Mouse (Mus musculus) adrenal gland, postnatal 25 days (tissue): ENCODE measurements around the gene Ptprf. TPM values are rescaled to one million over a fixed set of nuclear protein-coding genes. Genes with fewer than 3 reads are reported as not detected.

Experiments used
- DNase-seq: peaks from one replicate; pipeline ENCODE4 v3.0.0; 2021; ENCODE audit warnings: mixed read lengths
- total RNA-seq: library from RNA; stranded (reverse); gene quantifications from 2 replicates; pipeline ENCODE4 v1.2.3, GENCODE M21; 2021

The Ptprf gene
- total RNA-seq, 1 experiment from 2014 or later = 60.3 TPM

GRCm38 (mm10) chr4:118257977-118258376 lies 33.2 kb downstream of the Ptprf start:
- DNase-seq = no peak

DNA sequence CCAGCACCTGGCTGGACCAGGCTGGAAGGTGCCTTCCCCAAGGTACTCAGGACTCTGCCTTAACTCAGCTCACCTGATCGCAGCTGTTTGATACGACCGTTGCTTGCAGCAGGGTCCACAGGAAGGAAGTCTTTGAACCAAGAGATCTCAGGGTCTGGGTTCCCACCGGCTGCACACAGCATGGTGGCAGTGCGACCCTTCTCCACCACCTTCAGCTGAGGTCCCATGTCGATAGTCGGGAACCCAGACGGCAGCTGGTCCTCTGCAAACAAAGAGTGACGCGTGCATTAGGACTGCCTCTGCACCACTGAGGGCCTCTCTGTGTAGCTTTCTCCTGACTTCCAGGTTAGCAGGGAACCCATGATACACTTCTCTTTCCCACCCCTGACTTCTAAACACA lies 33.8 kb downstream of the Ptprf start:
- DNase-seq = no peak

DNA sequence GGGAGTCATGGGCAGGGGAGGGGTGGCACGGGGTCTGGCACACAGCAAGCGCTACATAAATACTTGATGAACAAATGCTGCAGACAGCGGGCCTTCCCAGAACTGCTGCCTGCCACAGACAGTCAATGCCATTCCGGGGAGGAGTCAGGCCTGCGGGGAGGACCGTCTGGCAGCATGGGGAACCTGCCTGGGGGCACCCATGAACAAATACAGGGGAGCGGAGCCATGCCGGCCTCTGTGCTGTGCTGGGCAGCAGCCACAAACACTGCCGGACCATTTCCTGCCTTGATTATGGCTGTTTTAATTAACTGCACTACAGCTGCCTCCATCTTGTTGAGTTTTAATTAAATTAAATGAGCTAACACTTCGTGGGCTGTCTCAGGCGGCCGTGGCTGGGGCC lies 35.0 kb downstream of the Ptprf start:
- no peak for DNase-seq

- DNase-seq = no peak
Measured at GRCm38 (mm10) chr4:118254953-118255352, 36.3 kb downstream of the Ptprf start.

GRCm38 (mm10) chr4:118247323-118247722 lies 43.9 kb downstream of the Ptprf start:
- no peak for DNase-seq

DNA sequence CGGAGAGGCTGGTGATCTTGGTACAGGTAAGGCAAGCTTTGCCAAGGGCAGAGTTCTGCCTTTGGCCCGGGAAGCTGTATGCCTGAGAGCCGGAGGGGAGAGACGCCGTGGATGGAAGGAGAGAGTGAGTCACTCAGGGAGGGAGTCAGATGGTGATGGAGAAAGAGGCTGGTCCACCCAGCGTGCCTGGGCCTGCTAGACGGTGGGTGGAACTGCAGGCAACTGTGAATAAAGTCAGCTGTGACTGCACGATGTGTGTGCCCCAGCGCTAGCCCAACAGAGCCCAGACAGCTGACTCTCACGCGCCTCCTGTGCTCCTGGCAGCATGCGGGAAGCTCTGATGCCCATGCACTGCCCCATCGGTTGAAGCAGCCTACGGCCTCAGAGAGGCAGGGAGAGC lies 45.4 kb downstream of the Ptprf start:
- no peak for DNase-seq

DNA sequence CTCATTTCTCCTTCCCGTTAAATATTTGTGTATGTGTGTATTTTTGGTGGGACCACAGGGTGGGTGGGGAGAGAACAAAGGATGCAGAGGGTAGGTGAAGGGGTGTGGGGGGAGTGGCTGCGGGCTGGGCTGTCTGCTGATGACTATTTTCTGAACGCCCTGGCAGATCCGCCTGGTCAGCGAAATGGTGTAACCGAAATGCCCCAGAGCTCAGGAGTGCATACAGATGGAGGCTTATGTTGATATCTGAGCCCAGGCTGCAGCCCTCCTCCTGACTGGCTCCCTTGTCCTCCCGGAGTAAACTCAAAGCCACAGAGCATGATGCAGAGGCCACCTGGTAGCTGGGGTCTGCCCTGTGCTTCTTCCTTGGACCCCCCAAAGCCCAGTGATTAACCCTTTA lies 47.4 kb downstream of the Ptprf start:
- DNase-seq = no peak

- no peak for DNase-seq
Measured at GRCm38 (mm10) chr4:118243298-118243697, 47.9 kb downstream of the Ptprf start.

- DNase-seq = no peak
Measured at GRCm38 (mm10) chr4:118239960-118240689, 51.1 kb downstream of the Ptprf start.

DNA sequence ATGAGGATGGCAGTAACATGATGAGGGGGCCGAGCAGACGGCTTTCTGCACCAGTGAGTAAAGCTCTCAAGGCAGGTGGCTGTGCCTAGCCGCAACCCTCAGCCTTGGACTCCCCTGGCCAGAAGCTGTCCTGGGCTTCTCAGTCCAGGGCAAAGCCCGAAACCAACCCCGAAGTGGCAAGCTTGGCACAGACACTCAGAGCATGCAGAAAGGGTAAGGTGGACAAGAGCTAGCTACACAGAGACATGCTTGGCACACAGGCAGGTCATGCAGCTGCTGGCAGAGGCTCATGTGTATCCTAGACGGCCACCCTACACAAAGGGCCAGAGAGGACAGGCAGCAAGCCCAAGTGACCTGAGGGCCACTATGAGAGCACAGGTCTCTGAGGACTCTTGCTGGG lies 52.5 kb downstream of the Ptprf start:
- DNase-seq = no peak

DNA sequence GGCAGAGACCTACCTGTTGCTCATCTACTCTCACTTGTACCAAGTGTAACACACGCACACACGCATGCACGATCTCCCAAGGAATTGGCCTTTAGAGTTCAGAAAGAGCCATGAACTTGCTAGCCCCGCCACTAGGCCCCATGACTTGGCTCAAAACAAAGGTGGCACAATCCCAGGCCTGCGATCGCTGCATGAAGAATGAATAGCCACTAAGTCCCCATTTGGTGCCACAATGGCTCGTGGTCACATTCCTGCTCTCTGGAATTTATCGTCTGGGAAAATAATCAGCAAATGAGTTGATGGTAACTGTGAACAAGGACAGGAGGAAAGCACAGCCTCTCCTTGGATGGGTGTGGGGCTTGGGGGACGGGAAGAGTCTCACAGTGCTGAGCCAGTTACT lies 54.3 kb downstream of the Ptprf start:
- no peak for DNase-seq

- peak; percentile 46 for DNase-seq
Measured at GRCm38 (mm10) chr4:118234711-118235388, 56.4 kb downstream of the Ptprf start.

DNA sequence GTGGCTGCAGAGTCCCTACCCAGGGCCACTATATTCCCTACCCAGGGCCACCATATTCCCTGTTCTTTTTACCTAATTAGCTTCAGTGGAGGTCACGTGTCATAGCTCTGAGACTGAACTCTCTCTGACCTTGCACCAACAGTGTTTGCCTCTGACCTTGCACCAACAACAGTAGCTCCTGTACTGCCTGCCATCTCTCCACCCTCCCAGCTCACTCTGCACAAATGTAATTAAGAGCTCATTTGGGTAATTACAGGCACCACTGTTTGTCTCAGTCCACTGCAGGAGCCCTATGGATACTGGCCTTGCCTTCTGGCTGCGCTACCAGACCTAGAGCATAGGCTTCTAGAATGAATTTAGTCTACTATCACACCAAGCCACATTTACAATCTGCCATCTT lies 57.3 kb downstream of the Ptprf start:
- no peak for DNase-seq

- no peak for DNase-seq
Measured at GRCm38 (mm10) chr4:118231861-118232260, 59.3 kb downstream of the Ptprf start.

GRCm38 (mm10) chr4:118229035-118229770 lies 62.0 kb downstream of the Ptprf start:
- DNase-seq = no peak

DNA sequence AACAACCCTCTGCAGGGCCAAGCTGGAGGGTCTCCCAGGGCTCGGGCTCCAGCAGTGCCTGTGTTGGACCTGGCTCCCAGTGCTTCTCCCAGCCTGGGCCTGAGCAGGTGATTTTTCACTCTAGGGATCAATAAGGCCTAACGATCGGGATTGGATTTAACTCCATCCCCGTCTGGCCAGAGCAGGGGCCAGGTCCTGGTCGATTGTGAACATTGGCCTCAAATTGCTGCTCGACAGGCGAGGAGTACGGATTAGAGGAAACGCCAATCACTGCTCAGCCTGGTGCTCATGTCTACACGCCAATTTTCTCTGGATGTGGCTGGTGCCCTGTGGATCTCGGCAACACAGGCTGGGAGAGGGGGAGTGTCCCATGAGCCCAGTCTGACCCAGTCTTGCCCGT lies 63.8 kb downstream of the Ptprf start:
- DNase-seq = no peak

DNA sequence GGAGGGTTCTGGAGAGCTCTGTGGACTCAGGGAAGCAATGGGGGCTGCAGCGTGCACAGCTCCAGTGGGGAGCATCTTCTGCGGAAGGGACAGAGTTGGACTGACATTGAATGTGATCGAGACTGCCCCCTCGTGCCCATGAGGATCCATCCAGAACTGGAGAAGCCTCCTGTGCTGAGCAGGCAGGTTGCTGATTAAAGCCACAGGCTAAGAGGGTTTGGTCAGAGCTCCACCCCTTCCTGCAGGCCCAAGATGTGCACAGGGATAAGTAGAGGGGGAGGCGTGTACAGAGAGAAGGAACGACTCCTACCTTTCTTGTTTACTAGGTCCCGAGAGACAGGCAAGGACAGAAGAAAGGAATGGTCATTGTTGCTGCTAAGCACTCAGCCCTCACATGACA lies 69.9 kb downstream of the Ptprf start:
- DNase-seq = no peak

DNA sequence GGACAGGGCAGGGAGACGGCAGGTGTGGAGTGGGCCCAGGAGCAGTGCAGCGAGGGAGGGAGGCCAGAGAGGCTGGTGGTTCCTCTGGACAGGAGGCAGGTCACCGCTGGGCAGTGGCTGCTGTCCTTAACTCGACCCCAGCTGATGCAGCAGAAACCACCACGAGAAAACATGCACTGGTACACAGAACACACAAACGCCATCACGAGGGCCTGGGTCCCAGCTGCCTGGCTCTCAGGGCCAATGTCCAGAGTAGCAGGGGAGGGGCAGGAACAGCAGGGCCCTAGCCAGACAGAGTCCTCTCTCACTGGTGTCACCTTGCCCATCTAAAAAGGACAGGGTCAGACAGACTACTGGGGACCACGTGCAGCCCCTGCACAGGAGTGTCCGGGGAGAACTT lies 70.4 kb downstream of the Ptprf start:
- DNase-seq = no peak

DNA sequence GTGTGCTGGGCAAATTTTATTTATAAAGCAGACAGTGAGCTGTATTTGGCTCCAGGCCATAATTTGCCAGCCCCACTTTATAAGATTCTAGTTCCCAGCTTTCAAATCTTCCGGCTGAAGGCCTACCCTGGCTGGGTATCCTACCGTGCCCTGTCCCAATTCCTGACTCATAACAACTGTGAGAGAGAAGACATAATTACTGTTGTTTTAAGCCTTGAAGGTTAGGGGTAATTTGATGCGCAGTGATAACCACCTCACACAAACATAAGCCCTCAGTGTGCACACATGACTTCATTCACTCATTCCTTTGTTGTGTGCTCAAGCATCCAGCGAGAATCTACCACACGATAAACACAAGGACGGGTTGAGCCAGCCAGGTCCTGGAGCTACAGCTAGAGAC lies 71.7 kb downstream of the Ptprf start:
- DNase-seq = no peak

DNA sequence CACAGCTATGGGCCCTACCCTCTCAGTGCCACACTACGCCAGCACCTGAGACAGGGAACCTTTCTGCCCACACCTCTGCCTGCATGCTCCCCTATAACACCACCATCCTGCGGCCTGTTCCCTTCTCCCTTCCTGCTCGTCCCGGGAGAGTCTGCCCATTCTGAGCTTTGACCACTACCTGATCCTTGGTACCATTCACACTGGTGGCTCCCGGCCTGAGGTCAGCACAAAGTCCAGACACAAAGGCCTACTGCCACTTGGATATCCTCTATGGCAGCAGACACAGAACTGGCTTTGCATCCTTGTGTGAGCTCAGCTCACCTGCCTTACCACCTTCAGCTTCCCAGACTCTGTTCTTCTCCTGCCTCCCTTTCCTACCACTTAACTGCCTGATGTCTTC lies 72.7 kb downstream of the Ptprf start:
- no peak for DNase-seq

- DNase-seq = peak; percentile 67
Measured at GRCm38 (mm10) chr4:118216726-118217595, 74.2 kb downstream of the Ptprf start.

DNA sequence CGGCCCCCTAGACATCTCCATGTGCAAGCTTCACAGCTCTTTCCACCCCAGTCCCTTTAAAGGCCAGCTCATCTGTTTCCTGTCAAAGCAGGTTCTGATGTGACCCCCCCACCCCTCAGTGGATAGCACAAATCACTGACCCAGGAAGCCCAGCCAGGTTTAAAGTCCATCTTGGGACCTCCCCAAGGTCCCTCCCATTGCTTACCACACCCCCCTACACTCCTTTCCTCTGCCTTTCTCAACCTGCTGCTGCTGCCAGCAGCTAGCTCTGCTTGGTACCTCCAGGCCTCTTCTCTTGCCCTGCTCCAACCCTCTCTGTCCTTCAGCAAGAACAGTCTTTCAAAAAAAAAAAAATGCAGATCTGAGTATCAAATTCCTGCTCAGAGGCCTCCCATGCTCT lies 76.3 kb downstream of the Ptprf start:
- no peak for DNase-seq
